Mouse (Mus musculus): Measurements from ENCODE around the gene Ctse.
A peak's percentile ranks its signal among the peaks of the same experiment; 100 is the strongest.

The Ctse gene

GRCm38 (mm10) chr1:131700447-131700846 is 62.3 kb downstream of the Ctse start:
- no peak for DNase-seq (ENCODE audit: low spot score)

GRCm38 (mm10) chr1:131701391-131701790 is 63.3 kb downstream of the Ctse start:
- no peak for DNase-seq (ENCODE audit: low spot score)

DNA sequence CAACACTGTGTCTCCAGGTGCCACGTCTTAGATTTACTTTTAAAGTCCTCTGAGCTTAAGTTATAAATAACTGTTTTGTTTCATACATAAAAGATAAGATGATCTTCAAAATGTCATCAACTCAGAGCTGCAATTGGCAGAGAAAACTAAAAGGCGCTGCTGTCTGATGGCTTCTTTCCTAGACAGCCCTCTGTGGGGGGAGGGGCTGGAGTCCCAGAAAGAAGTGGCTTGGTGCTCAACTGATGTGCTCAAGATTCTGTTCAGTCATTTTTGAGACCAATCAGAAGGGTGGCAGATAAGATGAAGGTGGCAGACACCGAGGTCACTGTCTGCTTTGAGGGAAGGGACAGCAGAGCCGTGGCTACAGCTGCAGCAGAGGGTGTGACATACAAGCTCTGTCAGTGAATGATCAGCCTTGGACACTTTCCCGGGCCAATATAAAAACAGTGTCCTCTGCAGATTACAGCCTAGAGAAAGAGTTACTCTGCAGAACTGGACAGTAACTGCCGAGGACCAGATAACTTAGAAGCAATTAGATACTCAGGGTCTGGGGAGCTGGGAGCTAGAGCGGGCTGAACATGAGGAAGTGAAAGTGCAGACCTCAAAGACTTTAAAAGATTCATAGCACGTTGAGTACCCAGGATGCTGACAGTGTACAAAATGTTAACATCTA is 64.1 kb downstream of the Ctse start:
- DNase-seq (ENCODE audit: low spot score): no peak

- DNase-seq (ENCODE audit: low spot score): no peak
Measured at GRCm38 (mm10) chr1:131703482-131703881, 65.4 kb downstream of the Ctse start.

GRCm38 (mm10) chr1:131708338-131708737 is 70.2 kb downstream of the Ctse start:
- peak; percentile 74 for DNase-seq (ENCODE audit: low spot score)

- no peak for DNase-seq (ENCODE audit: low spot score)
Measured at GRCm38 (mm10) chr1:131711518-131711917, 73.4 kb downstream of the Ctse start.

GRCm38 (mm10) chr1:131712386-131712785 is 74.3 kb downstream of the Ctse start:
- DNase-seq (ENCODE audit: low spot score): peak; percentile 95

GRCm38 (mm10) chr1:131714388-131715337 is 76.6 kb downstream of the Ctse start:
- no peak for DNase-seq (ENCODE audit: low spot score)

DNA sequence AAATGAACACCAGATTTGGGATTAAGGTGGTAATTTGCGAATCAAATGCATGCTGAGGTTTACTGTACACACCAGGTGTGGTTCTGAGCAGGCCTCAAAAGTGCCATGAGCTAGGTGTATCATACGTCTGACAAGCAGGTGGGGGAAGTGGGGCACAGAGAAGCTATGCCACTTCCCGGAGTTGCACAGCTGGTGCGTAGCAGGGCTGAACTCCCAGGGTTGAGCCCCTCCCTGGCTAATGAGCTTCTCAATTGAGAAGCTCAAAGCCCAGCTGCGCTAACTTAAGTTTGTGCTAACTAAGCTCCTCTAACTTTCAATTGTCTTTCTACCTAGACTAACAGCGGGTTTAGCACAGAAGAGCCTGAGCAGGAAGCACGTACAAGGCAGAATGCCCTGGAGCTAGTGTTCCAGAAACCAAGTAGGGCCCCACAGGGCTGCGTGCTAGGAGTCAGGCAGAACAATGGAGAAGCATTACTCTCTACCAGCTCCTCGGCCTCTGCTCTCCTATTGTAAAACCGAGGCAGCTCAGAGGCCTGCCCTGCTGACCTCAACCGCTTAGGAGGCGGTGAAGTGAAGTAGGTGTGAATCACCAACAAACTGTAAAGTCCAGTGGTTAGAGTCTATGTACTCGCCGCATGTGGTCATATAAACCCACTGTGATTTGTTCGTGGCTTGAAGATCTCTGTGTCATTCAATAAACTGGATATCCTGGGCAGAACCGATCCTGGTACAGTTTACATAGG is 81.0 kb downstream of the Ctse start:
- peak; percentile 33 for DNase-seq (ENCODE audit: low spot score)

GRCm38 (mm10) chr1:131721989-131722388 is 83.9 kb downstream of the Ctse start:
- no peak for DNase-seq (ENCODE audit: low spot score)

- DNase-seq (ENCODE audit: low spot score): no peak
Measured at GRCm38 (mm10) chr1:131723549-131723948, 85.4 kb downstream of the Ctse start.
